Mouse (Mus musculus): Measurements from ENCODE around the gene Bcas3. TPM values are rescaled to one million over a fixed set of nuclear protein-coding genes. Genes with fewer than 3 reads are reported as not detected.
A peak's percentile ranks its signal among the peaks of the same experiment; 100 is the strongest.

Gene Bcas3
- total and polyA plus RNA-seq, 2 experiments from 2014 or later = 29.3 to 31.6 TPM

DNA sequence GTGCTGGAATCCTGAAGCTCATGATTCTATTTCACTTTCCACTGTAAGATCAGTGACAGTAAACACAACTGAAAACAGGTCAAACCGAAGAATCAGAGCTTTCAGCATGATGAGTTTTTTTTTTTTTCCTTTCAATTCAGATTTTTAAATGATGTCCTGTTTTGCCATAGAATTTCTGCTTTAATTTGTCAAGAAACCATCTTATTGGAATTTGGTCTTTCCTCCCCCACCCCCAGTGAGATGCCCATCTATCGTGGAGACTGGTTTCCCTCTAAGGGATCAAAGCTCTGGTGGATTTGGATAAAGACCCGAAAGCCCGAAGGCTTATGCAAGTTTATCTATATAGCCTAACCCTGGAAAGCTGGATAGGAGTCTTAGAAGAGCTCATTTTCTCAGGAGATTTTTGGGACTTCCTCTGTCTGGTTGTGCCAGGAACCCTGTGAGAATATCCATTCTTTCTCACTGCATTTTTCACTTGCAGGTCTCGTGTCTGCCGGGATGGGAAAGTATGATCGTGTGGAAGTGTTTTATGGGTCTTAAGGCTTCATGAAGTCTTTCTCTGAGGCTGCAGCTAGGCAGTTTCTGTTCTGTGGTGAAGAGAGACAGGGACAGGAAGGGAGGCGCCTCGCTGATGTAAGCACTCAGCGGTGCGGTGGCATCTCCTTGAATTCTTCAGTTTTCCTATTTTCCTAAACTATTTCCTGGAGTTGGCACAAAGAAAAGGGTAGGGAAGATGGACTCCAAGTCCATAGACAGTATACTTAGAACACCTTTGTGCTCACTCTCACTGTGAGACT lies 173.2 kb downstream of the Bcas3 start:
- Histone ChIP-seq H3K9ac (no peak overlapping the region; the same call in 1 of the 2 replicates), H3K27me3 (ENCODE audit: insufficient read depth, low read length) (no peaks in the 10 kb centered on the region), H3K9me3 (ENCODE audit: low read length) (no peaks in the 10 kb centered on the region), H3K4me2 (ENCODE audit: low read depth) (no peak overlapping the region), H3K36me3 (ENCODE audit: insufficient read depth) (no peaks in the 10 kb centered on the region), H3K4me3 (ENCODE audit: low read depth, low read length) (no peak overlapping the region), H3K27ac (ENCODE audit: low read depth, low read length) (no peak overlapping the region), H3K4me1 (ENCODE audit: insufficient read depth) (peaks cover 15% of the 10 kb centered on the region; the same call in 1 of the 2 replicates)
- DNase-seq (peak; percentile 18), ATAC-seq (no peak)
- WGBS = 39% methylated on average over 11 of the region's 11 CpGs
- TF ChIP-seq CTCF (IDR thresholded peaks at IDR 0.05; ENCODE audit: low read depth) = no peak

DNA sequence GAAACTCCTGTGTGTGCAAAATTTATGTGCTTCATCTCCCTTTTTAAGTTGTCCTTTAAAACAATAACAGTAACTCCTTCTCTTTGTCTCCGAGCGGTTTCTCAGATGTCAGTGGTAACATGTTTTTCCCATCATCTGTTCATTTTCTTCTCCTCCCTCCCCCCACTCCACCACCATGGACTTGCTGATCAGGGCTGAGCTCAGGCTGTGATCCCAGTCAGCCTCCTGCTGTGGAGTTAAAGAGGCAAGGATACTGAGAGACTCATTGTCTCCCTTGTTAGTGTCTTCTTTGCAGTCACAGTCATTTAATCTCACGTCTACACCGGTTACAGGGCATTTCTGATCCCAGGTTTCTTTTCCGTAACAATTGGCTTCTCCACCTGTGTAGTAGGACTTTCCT lies 174.3 kb downstream of the Bcas3 start:
- WGBS = 54% methylated on average over 5 of the region's 5 CpGs
- Histone ChIP-seq H3K27me3 (ENCODE audit: insufficient read depth, low read length) (no peaks in the 10 kb centered on the region), H3K9me3 (ENCODE audit: low read length) (no peaks in the 10 kb centered on the region), H3K4me2 (ENCODE audit: low read depth) (no peak overlapping the region), H3K27ac (ENCODE audit: low read depth, low read length) (no peak overlapping the region), H3K9ac (no peak overlapping the region), H3K4me1 (ENCODE audit: insufficient read depth) (peaks cover 15% of the 10 kb centered on the region; the same call in 1 of the 2 replicates), H3K36me3 (ENCODE audit: insufficient read depth) (no peaks in the 10 kb centered on the region), H3K4me3 (ENCODE audit: low read depth, low read length) (no peak overlapping the region)
- ATAC-seq (no peak), DNase-seq (peak; percentile 11)
- TF ChIP-seq CTCF (IDR thresholded peaks at IDR 0.05; ENCODE audit: low read depth) = no peak

DNA sequence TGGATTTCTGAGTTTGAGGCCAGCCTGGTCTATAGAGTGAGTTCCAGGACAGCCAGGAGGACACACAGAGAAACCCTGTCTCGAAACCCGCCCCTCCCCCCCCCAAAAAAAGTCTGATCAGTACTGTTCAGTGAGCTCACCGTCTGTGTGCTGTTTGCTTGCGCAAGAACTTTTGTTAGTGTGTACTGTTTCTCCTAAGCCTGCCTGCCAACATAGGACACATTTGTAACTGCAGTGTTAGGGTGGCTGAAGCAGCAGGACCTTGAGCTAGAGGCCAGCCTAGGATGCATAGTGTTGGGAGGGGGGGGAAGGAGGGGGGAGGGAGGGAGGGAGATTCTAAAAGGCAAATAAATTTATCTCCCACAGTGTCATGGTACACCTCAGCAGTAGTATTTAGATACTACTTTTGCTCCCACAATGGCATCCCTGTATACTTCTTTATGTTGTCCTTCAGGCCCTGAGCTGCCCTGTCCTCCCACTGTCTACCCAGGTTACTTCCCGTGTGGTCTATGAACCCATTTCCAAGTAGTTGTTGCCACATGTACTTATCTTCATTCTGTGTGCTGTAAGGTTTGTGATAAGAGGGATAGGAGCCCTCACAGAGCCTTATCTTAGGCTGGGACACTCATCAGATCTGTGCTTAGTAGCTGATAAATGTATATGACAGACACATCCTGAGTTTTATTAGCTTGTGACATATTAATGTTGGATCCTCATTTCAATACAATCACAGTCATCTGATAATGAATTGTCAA lies 176.7 kb downstream of the Bcas3 start:
- H3K4me3 ChIP-seq (ENCODE audit: low read depth, low read length) = no peak overlapping the region
- H3K27me3 ChIP-seq (ENCODE audit: insufficient read depth, low read length) = no peaks in the 10 kb centered on the region
- 74% methylated on average over 5 of the region's 5 CpGs for WGBS
- DNase-seq (no peak), ATAC-seq (no peak)
- TF ChIP-seq CTCF (IDR thresholded peaks at IDR 0.05; ENCODE audit: low read depth) = no peak
- no peaks in the 10 kb centered on the region for H3K9me3 ChIP-seq (ENCODE audit: low read length)
- H3K27ac ChIP-seq (ENCODE audit: low read depth, low read length) = no peak overlapping the region
- H3K4me1 ChIP-seq (ENCODE audit: insufficient read depth) = peaks cover 11% of the 10 kb centered on the region; the same call in 1 of the 2 replicates
- no peak overlapping the region for H3K4me2 ChIP-seq (ENCODE audit: low read depth)
- no peaks in the 10 kb centered on the region for H3K36me3 ChIP-seq (ENCODE audit: insufficient read depth)
- H3K9ac ChIP-seq = no peak overlapping the region

DNA sequence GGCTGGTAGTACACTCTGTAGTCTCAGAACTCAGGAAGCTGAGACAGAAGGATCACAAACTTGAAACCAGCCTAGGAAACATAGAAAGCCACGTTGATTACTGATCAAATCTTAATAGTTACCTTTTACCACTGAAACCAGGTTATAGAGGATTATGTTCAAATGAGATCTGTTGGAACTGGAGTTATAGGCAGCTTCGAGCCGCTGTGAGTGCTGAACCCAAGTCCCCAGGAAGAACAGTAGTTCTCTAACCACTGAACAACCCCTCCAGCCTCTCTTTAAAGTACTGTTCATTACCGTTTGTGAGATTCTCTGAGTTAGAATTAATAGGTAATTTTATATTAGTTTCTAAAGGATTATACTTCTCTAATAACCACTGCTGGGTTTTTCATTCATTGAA lies 188.0 kb downstream of the Bcas3 start:
- ATAC-seq = no peak
- no peaks in the 10 kb centered on the region for H3K9me3 ChIP-seq (ENCODE audit: low read length)
- DNase-seq = no peak
- H3K4me2 ChIP-seq (ENCODE audit: low read depth) = no peak overlapping the region
- no peak overlapping the region for H3K4me3 ChIP-seq (ENCODE audit: low read depth, low read length)
- no peak for TF ChIP-seq CTCF (IDR thresholded peaks at IDR 0.05; ENCODE audit: low read depth)
- H3K27ac ChIP-seq (ENCODE audit: low read depth, low read length) = no peak overlapping the region
- H3K27me3 ChIP-seq (ENCODE audit: insufficient read depth, low read length) = no peaks in the 10 kb centered on the region
- no peaks in the 10 kb centered on the region for H3K36me3 ChIP-seq (ENCODE audit: insufficient read depth)
- H3K9ac ChIP-seq = no peak overlapping the region
- H3K4me1 ChIP-seq (ENCODE audit: insufficient read depth) = no peaks in the 10 kb centered on the region
- 81% methylated on average over 4 of the region's 4 CpGs for WGBS

DNA sequence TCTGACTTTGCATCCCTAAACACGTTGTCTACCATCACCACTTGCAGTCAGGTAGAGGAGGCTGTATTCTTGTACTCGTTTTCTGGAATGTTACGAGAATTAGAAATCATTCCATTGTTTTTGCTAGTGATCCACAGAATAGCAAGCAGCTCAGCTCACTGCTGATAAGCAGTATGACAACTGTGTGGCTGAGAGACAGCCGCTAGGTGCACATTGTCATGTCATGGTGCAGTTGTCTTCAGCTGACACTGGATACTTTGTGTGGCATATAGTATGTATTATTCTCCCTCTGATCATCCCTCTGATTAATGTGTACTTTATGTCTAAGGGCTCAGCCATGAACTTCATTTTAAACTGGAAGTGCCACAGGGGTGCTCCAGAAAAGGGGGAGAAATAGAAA lies 190.3 kb downstream of the Bcas3 start:
- TF ChIP-seq CTCF (IDR thresholded peaks at IDR 0.05; ENCODE audit: low read depth) = no peak
- no peak overlapping the region for H3K4me3 ChIP-seq (ENCODE audit: low read depth, low read length)
- no peak for ATAC-seq
- no peak for DNase-seq
- H3K4me2 ChIP-seq (ENCODE audit: low read depth) = no peak overlapping the region
- 75% methylated on average over 4 of the region's 4 CpGs for WGBS
- H3K9me3 ChIP-seq (ENCODE audit: low read length) = no peaks in the 10 kb centered on the region
- no peak overlapping the region for H3K9ac ChIP-seq
- no peaks in the 10 kb centered on the region for H3K4me1 ChIP-seq (ENCODE audit: insufficient read depth)
- no peaks in the 10 kb centered on the region for H3K27me3 ChIP-seq (ENCODE audit: insufficient read depth, low read length)
- no peak overlapping the region for H3K27ac ChIP-seq (ENCODE audit: low read depth, low read length)
- H3K36me3 ChIP-seq (ENCODE audit: insufficient read depth) = no peaks in the 10 kb centered on the region

DNA sequence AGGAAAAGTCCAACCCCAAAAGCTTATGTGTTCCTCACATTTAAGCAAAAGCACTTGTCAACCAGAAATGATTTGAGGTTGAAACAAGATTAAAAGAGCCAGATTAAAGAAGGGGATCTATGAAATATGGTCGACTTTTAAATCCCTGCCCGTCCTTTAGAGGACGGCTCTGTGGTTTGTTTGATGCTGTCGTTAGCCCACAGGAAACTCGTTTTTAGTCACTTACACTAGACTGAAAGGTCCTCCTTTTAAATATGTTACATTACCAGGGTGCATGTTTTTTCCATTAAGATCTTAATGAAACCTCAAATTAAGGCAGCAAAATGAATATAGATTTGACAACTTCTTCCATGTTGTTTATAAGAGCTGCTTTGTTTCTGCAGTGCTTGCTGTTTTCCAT lies 192.6 kb downstream of the Bcas3 start:
- Histone ChIP-seq H3K4me2 (ENCODE audit: low read depth) (no peak overlapping the region), H3K4me3 (ENCODE audit: low read depth, low read length) (no peak overlapping the region), H3K9me3 (ENCODE audit: low read length) (no peaks in the 10 kb centered on the region), H3K27me3 (ENCODE audit: insufficient read depth, low read length) (no peaks in the 10 kb centered on the region), H3K4me1 (ENCODE audit: insufficient read depth) (no peaks in the 10 kb centered on the region), H3K9ac (no peak overlapping the region), H3K27ac (ENCODE audit: low read depth, low read length) (no peak overlapping the region), H3K36me3 (ENCODE audit: insufficient read depth) (no peaks in the 10 kb centered on the region)
- WGBS = 59% methylated on average over 5 of the region's 5 CpGs
- ATAC-seq (no peak), DNase-seq (no peak)
- TF ChIP-seq CTCF (IDR thresholded peaks at IDR 0.05; ENCODE audit: low read depth) = no peak

DNA sequence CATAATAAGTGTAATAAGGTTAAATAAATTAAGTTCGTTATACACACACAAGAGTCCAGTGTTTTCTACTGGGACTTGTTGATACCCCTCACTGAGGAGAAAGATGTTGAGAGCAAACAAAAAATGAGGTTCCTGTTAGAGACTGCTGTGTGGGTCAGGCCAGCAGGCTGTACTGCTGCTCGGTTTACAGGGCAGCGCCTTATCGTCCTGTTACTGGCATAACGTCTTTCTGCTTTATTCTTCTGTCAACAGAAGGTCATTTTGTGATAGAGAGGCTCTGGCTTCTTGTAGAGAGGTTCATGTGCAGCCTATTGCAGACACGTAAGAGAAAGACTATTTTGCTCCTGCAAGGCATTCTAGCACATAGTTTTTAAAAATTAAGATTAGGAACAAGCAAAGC lies 195.0 kb downstream of the Bcas3 start:
- Histone ChIP-seq H3K4me1 (ENCODE audit: insufficient read depth) (no peaks in the 10 kb centered on the region), H3K9ac (no peak overlapping the region), H3K9me3 (ENCODE audit: low read length) (no peaks in the 10 kb centered on the region), H3K4me2 (ENCODE audit: low read depth) (no peak overlapping the region), H3K4me3 (ENCODE audit: low read depth, low read length) (no peak overlapping the region), H3K27ac (ENCODE audit: low read depth, low read length) (no peak overlapping the region), H3K27me3 (ENCODE audit: insufficient read depth, low read length) (no peaks in the 10 kb centered on the region), H3K36me3 (ENCODE audit: insufficient read depth) (no peaks in the 10 kb centered on the region)
- ATAC-seq (no peak), DNase-seq (no peak)
- WGBS = 67% methylated on average over 6 of the region's 6 CpGs
- TF ChIP-seq CTCF (IDR thresholded peaks at IDR 0.05; ENCODE audit: low read depth) = no peak
